Mouse (Mus musculus) myocyte (in vitro differentiated cells): ENCODE results near the gene Tns2. TPM values are rescaled to one million over a fixed set of nuclear protein-coding genes. Genes with fewer than 3 reads are reported as not detected.

Source experiments
- H3K27me3 ChIP-seq: one replicate; pipeline ENCODE4 v1.6.1; 2011; ENCODE audit not compliant: control insufficient read depth, insufficient read depth, insufficient read length
- H3K36me3 ChIP-seq: one replicate; pipeline ENCODE4 v1.6.1; 2011; ENCODE audit not compliant: control insufficient read depth, insufficient read depth
- H3K4me2 ChIP-seq: one replicate; pipeline ENCODE4 v1.6.1; 2011; ENCODE audit warnings: low read depth, control low read depth
- H3K4me3 ChIP-seq: one replicate; pipeline ENCODE4 v1.5.1; 2011; ENCODE audit warnings: mild to moderate bottlenecking, control low read depth, moderate library complexity
- H3K79me2 ChIP-seq: one replicate; pipeline ENCODE4 v1.6.1; 2011; ENCODE audit not compliant: control insufficient read depth, insufficient read depth
- H3ac ChIP-seq: one replicate; pipeline ENCODE4 v1.6.1; 2011; ENCODE audit not compliant: control insufficient read depth, insufficient read length
- CEBPB ChIP-seq: IDR thresholded peaks from 2 replicates; pipeline ENCODE4 v1.6.1; 2011; ENCODE audit warnings: mild to moderate bottlenecking, moderate library complexity; ENCODE audit not compliant: poor library complexity, insufficient read depth, severe bottlenecking
- E2F4 ChIP-seq: IDR thresholded peaks from one replicate; pipeline ENCODE4 v1.6.1; 2011; ENCODE audit warnings: mild to moderate bottlenecking, control low read depth, moderate library complexity; ENCODE audit not compliant: insufficient read depth
- MAX ChIP-seq: IDR thresholded peaks from one replicate; pipeline ENCODE4 v1.6.1; 2011; ENCODE audit warnings: low read depth, mild to moderate bottlenecking, control low read depth
- MYOD1 ChIP-seq, 3 experiments: IDR thresholded peaks; one replicate each; pipeline ENCODE4 v1.6.1; 2011; ENCODE audit warnings: control low read depth in 2 of 3, low read depth in 2 of 3, mild to moderate bottlenecking in 2 of 3, moderate library complexity in 1 of 3; ENCODE audit not compliant: insufficient read length in 2 of 3, control insufficient read depth in 1 of 3
- MYOG ChIP-seq, 3 experiments: IDR thresholded peaks; one replicate each; pipeline ENCODE4 v1.6.1; 2011; ENCODE audit warnings: control low read depth in 2 of 3, low read depth in 2 of 3, mild to moderate bottlenecking in 2 of 3; ENCODE audit not compliant: insufficient read length in 2 of 3, control insufficient read depth in 1 of 3, insufficient read depth in 1 of 3
- POLR2A ChIP-seq: IDR thresholded peaks from one replicate; pipeline ENCODE4 v1.6.1; 2011; ENCODE audit warnings: low read depth, mild to moderate bottlenecking, control low read depth, moderate library complexity; ENCODE audit not compliant: insufficient read length
- POLR2AphosphoS2 ChIP-seq: IDR thresholded peaks from one replicate; pipeline ENCODE4 v1.6.1; 2011; ENCODE audit warnings: low read depth, control low read depth; ENCODE audit not compliant: insufficient read length
- REST ChIP-seq: IDR thresholded peaks from one replicate; pipeline ENCODE4 v1.6.1; 2011; ENCODE audit warnings: mild to moderate bottlenecking, control low read depth, moderate library complexity; ENCODE audit not compliant: insufficient read depth, insufficient read length
- SRF ChIP-seq: IDR thresholded peaks from one replicate; pipeline ENCODE4 v1.6.1; 2011; ENCODE audit warnings: low read depth; ENCODE audit not compliant: control insufficient read depth, insufficient read length
- TCF12 ChIP-seq: IDR thresholded peaks from one replicate; pipeline ENCODE4 v1.6.1; 2011; ENCODE audit warnings: mild to moderate bottlenecking, control low read depth; ENCODE audit not compliant: poor library complexity, insufficient read depth, severe bottlenecking
- TCF3 ChIP-seq: IDR thresholded peaks from one replicate; pipeline ENCODE4 v1.6.1; 2011; ENCODE audit warnings: low read depth, control low read depth; ENCODE audit not compliant: insufficient read length
- USF1 ChIP-seq: IDR thresholded peaks from one replicate; pipeline ENCODE4 v1.6.1; 2011; ENCODE audit warnings: low read depth, mild to moderate bottlenecking, control low read depth, moderate library complexity
- polyA plus RNA-seq: library from polyadenylated mRNA; unstranded; fragments of >200 nt; fragmentation: generic; extraction: Trizol; gene quantifications from one replicate; pipeline ENCODE4 v1.2.1, GENCODE M21; 2012; ENCODE audit warnings: missing spikeins

Gene Tns2
- polyA plus RNA-seq, 1 experiment, result 128 TPM

DNA sequence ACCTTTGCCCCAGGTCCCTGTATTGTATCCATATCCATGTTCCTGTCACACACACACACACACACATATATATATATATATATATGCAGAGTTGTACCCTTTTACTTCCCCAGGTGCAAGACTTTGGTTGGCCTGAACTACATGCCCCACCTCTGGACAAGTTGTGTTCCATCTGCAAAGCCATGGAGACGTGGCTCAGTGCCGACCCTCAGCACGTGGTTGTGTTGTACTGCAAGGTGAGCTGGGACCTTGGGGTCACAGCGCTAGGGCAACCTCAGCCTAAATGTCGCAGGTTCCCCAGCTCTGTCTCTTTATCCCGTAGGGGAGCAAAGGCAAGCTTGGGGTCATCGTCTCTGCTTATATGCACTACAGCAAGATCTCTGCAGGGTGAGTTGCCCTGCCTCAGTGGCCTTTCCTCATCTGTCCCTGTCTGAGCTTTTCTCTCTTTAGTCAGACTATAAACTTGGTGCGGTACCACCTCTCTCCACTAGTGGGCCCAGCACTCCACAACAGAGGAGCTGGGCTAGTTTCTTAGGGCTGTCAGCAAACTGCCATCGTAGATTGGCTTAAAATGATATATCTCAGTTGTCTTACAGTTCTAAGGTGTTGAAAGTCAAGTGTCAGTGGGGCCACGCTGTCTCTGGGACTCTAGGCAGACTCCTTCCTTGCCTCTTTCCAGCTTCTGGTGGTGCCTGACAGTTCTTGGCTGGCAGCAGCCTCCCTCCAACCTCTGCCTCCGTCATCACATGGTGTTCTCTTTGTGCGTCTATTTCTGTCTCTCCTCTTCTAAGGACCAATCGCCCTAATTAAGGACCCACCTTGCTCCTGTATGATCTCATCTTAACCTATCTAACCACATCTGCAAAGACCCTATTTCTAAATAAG, 7.7 kb downstream of the Tns2 start:
- H3K27me3 ChIP-seq, result no peaks in the 10 kb centered on the region
- peaks cover 45% of the 10 kb centered on the region for H3K79me2 ChIP-seq
- peak; percentile 16 for TF ChIP-seq POLR2AphosphoS2
- no peak for TF ChIP-seq USF1
- H3K4me3 ChIP-seq, result no peak overlapping the region
- H3K36me3 ChIP-seq, result peaks cover 58% of the 10 kb centered on the region
- peak overlapping the region; percentile 7 for H3K4me2 ChIP-seq
- H3ac ChIP-seq, result no peak overlapping the region

DNA sequence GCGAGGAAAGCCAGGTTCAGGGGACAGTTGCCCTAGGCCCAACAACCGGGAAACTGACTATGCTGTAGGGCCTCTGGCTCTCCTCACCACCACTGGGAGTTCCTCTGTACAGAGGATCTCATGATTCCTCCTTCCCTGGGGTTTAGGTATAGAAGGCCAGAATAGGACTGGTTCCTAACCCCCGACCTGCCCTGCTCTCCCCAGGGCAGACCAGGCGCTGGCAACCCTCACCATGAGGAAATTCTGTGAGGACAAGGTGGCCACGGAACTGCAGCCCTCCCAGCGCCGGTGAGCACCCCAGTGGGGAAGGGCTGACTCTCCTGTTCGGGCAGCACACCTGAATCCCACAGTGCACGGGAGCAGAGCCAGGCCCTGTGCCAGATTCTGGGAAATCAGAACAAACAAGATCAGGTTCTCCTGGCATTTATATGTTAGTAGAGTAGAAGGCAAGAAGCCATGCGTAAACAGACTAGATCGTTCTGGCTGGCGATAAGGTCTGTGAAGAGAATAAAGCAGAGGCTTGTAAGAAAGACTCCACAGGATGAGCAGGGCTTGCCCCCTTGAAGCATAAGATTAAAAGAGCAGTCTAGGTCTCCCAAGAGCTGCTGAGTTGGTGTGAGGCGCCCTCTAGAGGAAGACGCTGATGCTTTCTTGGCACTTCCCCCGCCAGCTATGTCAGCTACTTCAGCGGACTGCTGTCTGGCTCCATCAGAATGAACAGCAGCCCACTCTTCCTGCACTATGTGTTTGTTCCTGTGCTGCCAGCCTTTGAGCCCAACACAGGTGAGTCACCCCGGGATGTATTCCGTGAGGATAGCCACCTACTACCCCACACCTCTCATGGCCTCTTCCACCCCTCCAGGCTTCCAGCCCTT, 8.7 kb downstream of the Tns2 start:
- no peak overlapping the region for H3K4me3 ChIP-seq
- H3ac ChIP-seq, result no peak overlapping the region
- no peaks in the 10 kb centered on the region for H3K27me3 ChIP-seq
- TF ChIP-seq MYOG (IDR thresholded peaks at IDR 0.05; ENCODE audit: control insufficient read depth in 1 of 3, insufficient read depth in 1 of 3, insufficient read length in 2 of 3, low read depth in 2 of 3) (no peak), MAX (no peak), POLR2A (no peak), TCF12 (no peak), POLR2AphosphoS2 (peak; percentile 55)
- H3K36me3 ChIP-seq, result peaks cover 67% of the 10 kb centered on the region
- peak overlapping the region; percentile 3 for H3K4me2 ChIP-seq
- H3K79me2 ChIP-seq, result peaks cover 35% of the 10 kb centered on the region

DNA sequence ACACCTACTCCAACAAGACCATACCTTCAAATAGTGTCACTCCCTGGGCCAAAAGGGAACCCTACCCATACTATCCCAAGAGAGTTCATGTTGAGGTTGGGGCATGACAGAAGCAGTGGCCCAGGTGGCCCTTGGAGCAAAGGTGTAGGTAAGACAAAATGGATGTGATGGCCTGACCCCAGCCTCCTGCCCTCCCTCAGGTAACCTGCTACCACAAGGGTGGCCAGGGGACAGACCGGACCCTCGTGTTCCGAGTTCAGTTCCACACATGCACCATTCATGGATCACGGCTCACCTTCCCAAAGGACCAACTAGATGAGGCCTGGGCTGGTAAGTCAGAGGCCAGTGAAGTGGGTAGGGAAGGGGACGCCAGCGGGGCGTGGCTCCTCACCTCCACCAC, 10.1 kb downstream of the Tns2 start:
- no peak for TF ChIP-seq MYOD1 (IDR thresholded peaks at IDR 0.05; ENCODE audit: control insufficient read depth in 1 of 3, insufficient read length in 2 of 3, low read depth in 2 of 3)
- TF ChIP-seq MYOG (IDR thresholded peaks at IDR 0.05; ENCODE audit: control insufficient read depth in 1 of 3, insufficient read depth in 1 of 3, insufficient read length in 2 of 3, low read depth in 2 of 3), result no peak
- no peak for TF ChIP-seq MAX
- no peak for TF ChIP-seq SRF
- no peak for TF ChIP-seq TCF12
- no peak for TF ChIP-seq POLR2A
- TF ChIP-seq TCF3, result no peak
- no peak for TF ChIP-seq POLR2AphosphoS2
- no peak for TF ChIP-seq USF1
- no peak for TF ChIP-seq CEBPB
- TF ChIP-seq REST, result no peak
- Histone ChIP-seq H3K79me2 (peaks cover 22% of the 10 kb centered on the region), H3K27me3 (no peaks in the 10 kb centered on the region), H3K4me3 (no peak overlapping the region), H3K36me3 (peaks cover 80% of the 10 kb centered on the region), H3ac (no peak overlapping the region), H3K4me2 (no peak overlapping the region)

DNA sequence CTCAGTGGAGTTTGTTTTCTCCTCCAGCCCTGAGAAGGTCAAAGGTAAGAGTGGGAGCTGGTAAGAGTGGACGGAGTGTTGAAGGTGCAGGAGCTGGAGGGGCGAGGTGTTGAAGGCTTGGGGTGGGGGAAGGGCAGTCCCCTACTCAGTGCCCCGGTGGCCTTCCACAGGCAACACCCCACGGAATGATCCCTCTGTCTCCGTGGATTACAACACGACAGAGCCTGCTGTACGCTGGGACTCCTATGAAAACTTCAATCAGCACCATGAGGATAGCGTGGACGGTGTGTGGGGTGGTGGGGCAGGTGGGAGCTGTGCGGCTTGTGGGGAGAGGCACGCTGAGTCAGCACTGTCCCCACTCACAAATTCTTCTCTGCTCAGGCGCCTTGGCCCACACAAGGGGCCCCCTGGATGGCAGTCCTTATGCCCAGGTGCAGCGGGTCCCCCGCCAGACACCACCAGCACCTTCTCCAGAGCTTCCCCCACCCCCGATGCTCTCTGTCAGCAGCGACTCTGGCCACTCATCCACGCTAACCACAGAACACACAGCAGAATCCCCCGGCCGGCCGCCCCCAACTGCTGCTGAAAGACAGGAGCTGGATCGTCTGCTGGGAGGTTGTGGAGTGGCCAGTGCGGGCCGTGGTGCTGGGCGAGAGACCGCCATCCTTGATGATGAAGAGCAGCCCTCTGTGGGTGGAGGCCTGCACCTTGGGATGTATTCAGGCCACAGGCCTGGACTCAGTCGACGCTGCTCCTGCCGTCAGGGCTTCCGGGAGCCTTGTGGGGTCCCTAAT, 10.7 kb downstream of the Tns2 start:
- peaks cover 81% of the 10 kb centered on the region for H3K36me3 ChIP-seq
- H3K27me3 ChIP-seq, result no peaks in the 10 kb centered on the region
- H3K4me2 ChIP-seq, result no peak overlapping the region
- H3K4me3 ChIP-seq, result no peak overlapping the region
- H3ac ChIP-seq, result no peak overlapping the region
- H3K79me2 ChIP-seq, result peaks cover 17% of the 10 kb centered on the region
- TF ChIP-seq E2F4, result no peak
- peak; percentile 33 for TF ChIP-seq POLR2A
- no peak for TF ChIP-seq MAX
- TF ChIP-seq MYOD1 (IDR thresholded peaks at IDR 0.05; ENCODE audit: control insufficient read depth in 1 of 3, insufficient read length in 2 of 3, low read depth in 2 of 3), result no peak

DNA sequence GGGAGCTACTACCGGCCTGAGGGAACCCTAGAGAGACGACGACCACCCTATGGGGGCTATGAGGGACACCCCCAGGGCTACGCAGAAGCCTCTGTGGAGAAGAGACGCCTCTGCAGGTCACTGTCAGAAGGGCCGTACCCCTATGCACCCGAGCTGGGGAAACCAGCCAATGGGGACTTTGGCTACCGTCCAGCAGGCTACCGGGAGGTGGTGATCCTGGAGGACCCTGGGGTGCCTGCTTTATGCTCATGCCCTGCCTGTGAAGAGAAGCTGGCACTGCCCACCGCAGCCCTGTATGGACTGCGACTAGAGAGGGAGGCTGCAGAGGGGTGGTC, 11.2 kb downstream of the Tns2 start:
- H3ac ChIP-seq, result no peak overlapping the region
- no peak for TF ChIP-seq SRF
- TF ChIP-seq USF1, result no peak
- TF ChIP-seq POLR2AphosphoS2, result no peak
- no peak for TF ChIP-seq REST
- TF ChIP-seq E2F4, result no peak
- no peak for TF ChIP-seq MAX
- TF ChIP-seq CEBPB, result no peak
- TF ChIP-seq MYOG (IDR thresholded peaks at IDR 0.05; ENCODE audit: control insufficient read depth in 1 of 3, insufficient read depth in 1 of 3, insufficient read length in 2 of 3, low read depth in 2 of 3), result no peak
- no peak for TF ChIP-seq TCF12
- no peak for TF ChIP-seq TCF3
- TF ChIP-seq MYOD1 (IDR thresholded peaks at IDR 0.05; ENCODE audit: control insufficient read depth in 1 of 3, insufficient read length in 2 of 3, low read depth in 2 of 3), result no peak
- no peak for TF ChIP-seq POLR2A
- H3K4me2 ChIP-seq, result no peak overlapping the region

More for the DNA sequence above, 11.2 kb downstream of the Tns2 start:
- no peak overlapping the region for H3K4me3 ChIP-seq
- peaks cover 83% of the 10 kb centered on the region for H3K36me3 ChIP-seq
- H3K79me2 ChIP-seq, result peaks cover 13% of the 10 kb centered on the region
- no peaks in the 10 kb centered on the region for H3K27me3 ChIP-seq
